Mouse (Mus musculus): ENCODE measurements around the gene Olfr1089.

The Olfr1089 gene
- long read RNA-seq, experiment 1: 0 reads
- long read RNA-seq, experiment 2: 0 reads

DNA sequence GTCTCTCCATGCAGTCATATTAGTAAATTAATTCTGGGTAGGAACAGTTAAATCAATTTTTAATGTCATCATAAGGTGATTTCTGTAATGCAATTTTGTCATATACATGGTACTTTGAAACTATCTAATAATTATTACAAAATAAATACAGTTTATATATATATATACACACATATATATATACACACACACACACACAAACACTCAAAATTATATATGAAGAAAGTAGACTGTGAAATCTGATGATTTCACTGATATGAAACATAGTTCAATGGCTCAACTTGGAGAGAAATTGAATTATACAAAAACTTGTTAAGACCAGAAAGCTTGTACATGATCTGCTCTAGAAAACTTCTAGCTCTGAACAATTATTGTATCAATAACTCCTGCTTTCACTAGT is at the start of gene Olfr1089:
TSS of gene Olfr1089 (minus strand) at position 101 of the 400 bp plus-strand sequence.
- intact Hi-C loops (cut with DNase I): no loop called here

DNA sequence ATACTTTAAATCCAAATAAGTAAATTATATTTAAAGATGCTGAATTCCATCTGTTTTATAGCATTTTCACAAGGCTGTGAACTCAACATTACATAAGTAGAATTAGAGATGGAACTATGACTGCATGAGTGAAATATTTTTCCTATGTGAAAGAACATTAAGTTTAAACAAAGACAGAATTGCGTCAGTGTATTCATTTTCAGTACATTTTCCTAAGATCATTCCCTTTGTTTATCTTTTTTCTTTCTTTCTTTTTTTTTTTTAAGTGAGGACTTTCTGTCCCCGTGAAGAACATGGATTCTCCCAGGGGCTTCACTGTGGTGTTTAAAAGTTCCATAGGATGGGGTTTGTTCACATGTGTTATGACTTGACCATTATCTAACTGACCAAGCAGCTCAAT is 48.7 kb upstream of the Olfr1089 start, which contains the start of gene Olfr1093:
TSS of gene Olfr1093 (plus strand) at position 301 of the 400 bp plus-strand sequence.
- intact Hi-C loops (cut with DNase I): no loop called here

DNA sequence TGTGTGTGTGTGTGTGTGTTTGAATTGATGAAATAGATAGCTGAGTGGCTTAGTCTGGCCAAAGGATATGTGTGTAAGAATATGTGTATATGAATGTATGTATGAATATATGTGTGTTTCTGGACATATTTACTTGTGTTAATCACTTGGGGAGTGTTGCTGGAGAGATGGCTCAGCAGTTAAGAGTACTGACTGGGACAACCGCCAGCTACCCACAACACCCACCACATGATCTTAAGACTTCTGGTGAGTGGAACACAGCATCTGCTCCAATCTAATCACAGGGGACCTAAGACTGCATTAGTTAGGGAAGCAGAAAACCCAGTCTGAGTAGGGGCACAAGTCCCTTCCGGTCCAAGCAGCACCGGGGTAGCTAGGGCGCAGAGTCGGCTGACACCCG is 27.5 kb upstream of the Olfr1089 start:
- intact Hi-C loops (cut with DNase I): no loop called here

DNA sequence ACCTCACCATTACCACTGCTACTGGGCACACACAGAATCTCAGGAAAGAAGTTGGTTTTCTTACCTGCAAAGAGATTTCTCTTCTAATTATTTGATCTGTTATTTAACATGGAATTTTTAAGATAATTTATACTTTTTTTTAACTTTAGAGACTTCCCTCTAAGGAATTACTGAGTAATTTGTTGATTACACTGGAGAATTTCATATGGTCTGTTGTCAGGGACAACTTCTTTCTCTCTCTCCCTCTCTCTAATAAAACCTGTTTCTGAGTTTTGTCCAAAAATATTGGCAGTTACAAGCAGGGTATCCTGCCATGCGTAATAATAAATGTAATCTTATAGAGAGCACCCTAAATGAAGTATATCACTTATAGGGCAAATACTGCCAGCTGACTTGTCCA is 25.4 kb upstream of the Olfr1089 start, which contains the start of gene Olfr1090:
TSS of gene Olfr1090 (minus strand) at position 101 of the 400 bp plus-strand sequence.
- intact Hi-C loops (cut with DNase I): no loop called here

DNA sequence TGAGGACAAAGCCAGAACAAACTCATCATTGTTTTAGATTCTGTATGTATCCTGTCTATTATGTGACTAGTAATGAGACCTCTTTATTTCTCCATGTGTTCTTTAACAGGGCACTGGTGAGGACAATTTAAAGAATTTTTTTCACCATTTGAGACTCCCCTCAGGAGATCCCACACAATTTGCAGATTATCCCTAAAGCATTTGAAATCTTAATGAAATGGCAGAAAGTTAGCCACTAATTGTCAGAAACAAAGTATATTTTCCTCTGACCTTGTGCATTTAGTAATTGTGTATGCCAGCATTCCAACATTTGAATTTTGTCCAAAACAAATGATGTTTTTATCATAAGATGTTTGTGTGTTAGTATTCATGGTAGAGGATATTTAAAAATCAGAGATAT is 35.2 kb downstream of the Olfr1089 start, which contains the start of gene Olfr1087:
TSS of gene Olfr1087 (minus strand) at position 101 of the 400 bp plus-strand sequence.
- intact Hi-C loops (cut with DNase I): no loop called here

All from adrenal gland (tissue).